Mouse (Mus musculus) frontal cortex, postnatal 14 days (tissue): Measurements from ENCODE around the gene Mtfr1l.
A peak's percentile ranks its signal among the peaks of the same experiment; 100 is the strongest.

Experiments
- DNase-seq, 2 experiments: peaks; one replicate each; pipeline ENCODE4 v3.0.0; 2022; ENCODE audit warnings: low spot score in 2 of 2

Mtfr1l gene

DNA sequence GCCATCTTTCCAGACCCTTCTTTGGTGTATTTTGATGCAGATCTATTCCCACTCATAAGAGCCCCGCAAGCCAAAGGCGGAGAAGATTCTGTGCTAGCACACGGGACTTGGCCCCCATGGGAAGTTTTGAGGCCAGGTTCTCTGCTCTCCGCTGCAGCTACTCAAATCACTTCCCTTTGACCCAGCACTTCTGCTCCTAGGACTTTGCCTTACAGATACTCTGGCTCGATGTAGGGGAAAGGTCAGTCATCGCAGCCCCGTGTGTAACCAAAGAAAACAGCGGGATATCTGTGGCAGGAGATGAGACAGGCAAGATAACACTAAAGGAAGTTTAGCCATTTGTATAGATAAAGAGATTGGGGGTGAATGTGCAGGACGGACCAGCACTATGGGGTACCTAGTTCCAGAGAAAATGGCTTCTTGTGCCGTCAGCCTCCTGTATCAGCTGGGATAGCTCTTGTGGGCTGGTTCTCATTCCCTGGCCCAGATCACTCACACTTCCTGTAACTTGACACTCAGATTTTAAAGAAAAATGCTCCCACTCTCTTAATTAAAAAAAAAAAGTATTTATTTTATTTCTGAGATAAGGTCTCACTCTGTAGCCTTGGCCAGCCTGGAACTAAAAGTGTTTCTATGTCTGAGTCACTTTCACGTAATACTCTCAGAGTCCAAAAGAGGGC lies 45.1 kb downstream of the Mtfr1l start:
- DNase-seq, result no peak

DNA sequence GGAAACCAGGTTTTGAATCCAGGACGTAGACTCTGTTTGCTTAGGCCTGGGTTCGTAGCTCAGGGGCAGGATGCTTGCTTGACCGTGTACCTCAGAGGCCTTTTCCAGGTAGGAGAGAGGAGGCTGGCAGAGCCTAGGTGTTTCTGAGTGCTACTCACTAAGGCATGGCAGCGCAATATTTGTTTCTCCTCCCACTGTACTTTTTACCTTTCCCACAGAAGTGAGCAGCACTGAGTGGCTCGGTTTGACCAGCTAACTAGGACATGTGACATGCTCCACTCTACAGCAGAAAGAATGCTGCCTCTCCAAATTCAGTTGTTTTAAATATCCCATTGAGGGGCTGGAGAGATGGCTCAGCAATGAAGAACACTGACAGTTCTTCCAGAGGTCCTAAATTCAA lies 47.0 kb downstream of the Mtfr1l start:
- DNase-seq, result no peak

DNA sequence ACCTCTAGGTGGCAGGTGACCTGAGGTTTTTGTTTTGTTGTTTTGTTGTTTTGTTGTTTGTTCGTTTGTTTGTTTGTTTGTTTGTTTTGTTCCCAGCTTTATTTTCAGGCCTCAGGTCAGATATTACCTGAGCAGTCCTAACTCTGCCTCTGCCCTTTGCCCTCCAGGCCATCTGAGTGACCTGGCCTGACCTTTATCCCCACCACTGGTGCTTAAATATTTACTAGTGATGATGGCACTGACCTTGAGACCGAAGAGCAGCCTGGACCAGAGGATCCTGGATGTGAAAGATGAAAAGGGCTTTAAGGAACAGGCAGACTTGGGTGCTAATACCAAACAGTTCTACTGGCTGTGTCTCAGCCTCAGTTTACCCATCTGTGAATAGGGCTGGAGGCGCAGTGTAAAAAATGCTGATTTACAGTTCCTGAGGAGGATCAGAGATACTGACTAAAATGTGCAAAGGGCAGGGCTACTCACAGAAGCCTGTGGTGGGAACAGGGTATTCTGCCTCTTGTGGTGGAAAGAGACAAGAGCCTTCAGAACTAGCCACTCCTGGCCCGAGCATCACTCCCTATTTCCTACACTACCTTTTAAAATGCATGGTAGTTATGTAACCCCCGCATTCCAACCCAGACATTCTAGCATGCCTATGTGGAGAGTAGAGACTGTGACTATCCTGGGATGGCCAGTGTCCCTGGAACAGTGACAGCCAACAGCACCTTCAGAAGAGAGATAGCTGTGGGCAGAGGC lies 49.9 kb downstream of the Mtfr1l start:
- DNase-seq, result no peak

DNA sequence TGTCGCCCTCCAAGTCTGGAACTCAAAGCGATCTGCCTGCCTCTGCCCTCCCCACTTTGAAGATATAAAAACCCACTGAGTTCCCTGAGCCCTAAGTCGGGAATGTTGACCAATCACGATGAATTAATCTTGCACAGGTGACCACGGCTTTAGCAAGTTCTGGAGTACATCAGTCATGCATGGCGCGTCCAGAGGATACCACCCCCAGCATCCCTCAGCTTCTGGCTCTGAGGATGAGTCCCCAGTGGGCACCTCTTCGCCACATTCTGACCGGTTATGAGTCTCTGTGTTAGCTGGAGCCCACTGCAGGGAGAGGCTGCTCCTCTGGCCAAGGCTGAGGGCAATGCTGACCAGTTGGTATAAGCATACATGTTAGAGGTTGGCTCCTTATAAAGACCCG lies 51.0 kb downstream of the Mtfr1l start:
- DNase-seq, result no peak

DNA sequence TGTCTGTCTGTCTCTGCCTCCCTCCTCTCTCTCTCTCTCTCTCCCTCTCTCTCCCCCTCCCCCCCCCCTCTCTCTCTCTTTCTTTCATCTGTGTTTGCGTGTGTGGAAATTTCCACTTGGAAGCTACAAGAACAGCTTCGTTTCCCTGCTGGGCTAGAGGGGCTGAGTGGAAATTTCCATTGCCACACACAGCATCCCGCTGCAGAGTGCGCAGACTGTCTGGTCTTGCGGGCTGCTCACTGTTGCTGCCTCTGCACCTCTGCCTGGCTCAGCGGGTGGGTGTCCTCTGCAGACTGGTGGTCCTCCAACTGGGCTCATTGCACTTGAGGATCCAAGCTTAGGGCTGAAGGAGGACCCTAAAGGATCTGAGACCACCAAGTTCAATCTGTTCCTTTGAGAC lies 51.5 kb downstream of the Mtfr1l start:
- DNase-seq, result no peak

DNA sequence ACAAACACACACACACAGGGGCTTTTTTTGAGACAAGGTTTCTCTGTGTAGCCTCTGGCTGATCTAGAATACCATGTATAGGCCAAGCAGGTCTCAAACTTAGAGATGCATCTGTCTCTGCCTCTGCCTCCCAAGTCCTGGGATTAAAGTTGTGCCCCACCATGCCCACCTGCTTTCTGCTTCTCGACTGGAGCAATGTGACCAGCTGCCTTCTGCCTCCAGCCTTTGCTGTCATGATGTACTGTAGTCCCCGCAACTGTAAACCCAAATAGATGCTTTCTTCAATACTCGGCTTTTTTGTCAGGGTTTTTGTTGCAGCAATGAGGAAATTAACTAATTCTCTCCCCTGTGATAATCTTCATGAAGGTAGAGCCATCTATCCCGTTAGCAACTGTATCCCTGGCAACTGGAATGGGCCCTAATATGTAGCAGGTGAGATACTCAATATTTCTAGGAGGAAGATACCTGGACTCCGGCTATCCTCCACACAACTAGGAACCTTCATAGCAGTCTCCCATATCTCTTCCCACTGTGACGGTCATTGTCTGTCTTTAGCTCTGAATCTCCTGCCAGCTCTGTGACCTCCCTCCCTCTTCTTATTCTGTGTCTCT lies 52.0 kb downstream of the Mtfr1l start:
- no peak for DNase-seq

DNA sequence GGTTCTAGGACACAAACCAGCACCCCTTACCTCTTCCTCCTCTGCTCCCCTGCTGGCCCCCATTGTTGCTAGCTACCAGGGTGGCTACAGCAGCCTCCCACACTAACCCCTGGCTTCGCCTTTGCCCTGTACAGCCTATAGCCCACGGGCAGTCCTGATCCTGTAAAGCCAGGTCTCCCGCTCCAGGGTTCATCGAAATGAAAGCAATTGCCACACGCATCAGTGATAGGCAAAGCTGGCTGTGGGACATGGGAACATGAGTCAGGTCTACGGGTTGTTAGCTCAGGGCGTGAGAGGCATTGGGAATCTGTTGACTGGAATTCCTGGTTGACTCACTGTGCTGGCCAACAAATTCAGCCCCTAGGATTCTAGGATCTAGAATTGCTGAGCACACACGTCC lies 52.7 kb downstream of the Mtfr1l start:
- DNase-seq, result no peak

DNA sequence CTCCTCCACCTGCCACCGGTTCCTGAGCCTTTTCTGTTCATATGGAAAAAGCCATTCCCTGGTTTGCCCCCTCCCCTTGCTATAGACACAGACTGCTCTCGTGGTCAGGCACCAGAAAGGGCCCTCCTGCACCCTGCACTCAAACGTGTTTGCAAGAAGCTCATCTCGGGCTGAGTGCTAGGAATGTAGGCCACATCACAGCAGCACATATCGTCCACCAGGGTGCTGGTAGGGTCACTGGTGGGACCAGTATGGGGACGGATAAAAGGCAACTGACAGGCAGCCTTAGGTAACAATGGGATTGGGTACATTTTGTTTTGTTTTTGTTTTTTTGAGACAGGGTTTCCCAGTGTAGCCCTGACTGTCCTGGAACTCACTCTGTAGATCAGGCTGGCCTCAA lies 53.9 kb downstream of the Mtfr1l start:
- no peak for DNase-seq

DNA sequence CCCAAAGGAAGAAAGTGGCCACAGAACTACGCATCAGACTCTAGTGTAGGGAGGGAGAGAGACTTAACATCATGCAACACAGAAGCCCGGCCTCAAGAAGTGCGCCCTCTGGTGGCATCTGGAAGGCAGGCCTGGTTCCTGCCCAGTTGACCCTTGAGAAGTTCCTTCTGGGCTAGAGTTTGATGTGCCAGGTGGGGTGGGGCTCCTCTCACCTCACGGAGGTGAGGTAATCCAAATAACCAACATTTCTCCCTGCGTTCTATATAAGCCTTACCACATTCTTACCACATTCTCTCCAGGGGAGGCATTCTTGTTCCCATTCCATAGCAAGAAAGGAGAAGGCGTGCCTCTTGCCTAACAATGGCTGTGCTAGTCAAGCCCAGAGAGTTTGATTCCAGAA lies 54.3 kb downstream of the Mtfr1l start:
- peak in 1 of 2 experiments; percentile 62 for DNase-seq

DNA sequence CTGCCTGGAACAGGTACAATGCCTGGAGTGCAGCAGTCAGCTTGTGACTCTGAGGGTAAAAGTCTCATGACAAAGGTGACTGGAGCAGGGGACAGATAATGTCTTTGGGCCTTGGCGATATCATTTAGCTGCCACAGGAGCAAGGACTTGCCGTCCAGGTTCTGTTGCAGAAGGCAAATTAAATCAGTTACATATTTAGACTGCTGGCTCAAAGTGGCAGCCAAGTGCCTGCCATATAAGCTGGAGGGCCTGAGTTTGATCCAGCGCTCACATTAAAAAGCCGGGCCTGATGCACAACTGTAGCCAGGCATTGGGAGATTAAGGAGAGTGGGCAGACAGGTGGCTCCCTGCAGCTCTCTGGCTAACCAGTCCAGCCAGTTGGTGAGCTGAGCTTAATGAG lies 55.3 kb downstream of the Mtfr1l start:
- no peak for DNase-seq

DNA sequence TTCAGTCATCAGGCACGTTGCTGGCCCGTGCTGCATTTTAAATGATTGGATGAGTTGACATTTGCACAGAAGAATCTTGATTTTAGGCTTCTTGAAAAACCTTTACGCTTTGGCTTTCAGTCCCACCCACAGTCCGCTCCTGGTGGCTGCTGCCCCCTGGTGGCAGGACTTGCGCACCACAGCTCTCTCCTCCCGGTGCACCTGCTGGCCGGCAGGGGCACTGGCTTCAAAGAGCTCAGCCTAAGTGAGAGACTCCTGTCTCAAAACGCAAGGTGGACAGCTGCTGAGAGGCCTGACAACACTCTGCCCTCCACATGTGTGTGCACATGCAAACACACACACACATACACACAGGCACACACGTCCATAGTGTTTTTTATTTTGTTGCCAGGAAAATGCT lies 57.2 kb downstream of the Mtfr1l start:
- peak; percentile 82 to 93 for DNase-seq

DNA sequence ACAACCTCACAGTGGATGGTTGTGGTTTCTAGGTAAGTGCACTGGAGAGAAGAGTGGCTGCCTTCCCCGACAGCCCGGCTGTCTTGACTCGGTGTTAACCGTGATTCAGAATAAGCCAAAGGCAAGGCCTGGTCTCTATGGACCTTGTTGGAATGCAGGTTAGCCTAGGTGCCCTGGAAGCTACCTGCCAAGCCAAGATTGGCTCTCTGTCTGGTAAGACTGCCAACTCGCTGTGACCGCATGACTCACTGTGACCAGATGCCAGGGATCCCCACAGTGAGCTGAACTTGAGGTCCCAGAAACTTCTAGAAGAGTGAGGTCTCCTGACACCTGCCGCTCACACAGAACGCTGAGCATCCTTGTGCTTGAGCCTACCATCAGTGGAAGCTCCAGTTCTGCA lies 58.3 kb downstream of the Mtfr1l start:
- no peak for DNase-seq
